23 mouse cellular contexts compared by ENCODE assay signal in genomic region chr3:95630856-95631255, GRCm38 (mm10). TPM values are rescaled to one million over a fixed set of nuclear protein-coding genes. Genes with fewer than 3 reads are reported as not detected.
"Had no signal": no experiment of that assay in that cellular context is flagged by ENCODE, and none has a peak within 500 bp of the region (broad histone marks: within the 10 kb centered on the region; RNA-seq: fewer than 3 reads in every experiment).

No protein-coding gene starts in this region.

- H3K4me2 ChIP-seq: heart, embryonic 11.5 days; hindbrain, embryonic 13.5 days; hindbrain, embryonic 15.5 days; kidney, embryonic 15.5 days; limb, embryonic 13.5 days; limb, embryonic 15.5 days had no signal

- H3K4me3 ChIP-seq: heart, adult 2 months; hindbrain, embryonic 13.5 days; hindbrain, embryonic 15.5 days; kidney, embryonic 15.5 days; limb, embryonic 13.5 days; limb, embryonic 15.5 days had no signal

- H3K27me3 ChIP-seq: hindbrain, embryonic 13.5 days; hindbrain, embryonic 15.5 days; kidney, embryonic 15.5 days; limb, embryonic 13.5 days; limb, embryonic 15.5 days had no signal

- H3K9ac ChIP-seq: hindbrain, embryonic 13.5 days; hindbrain, embryonic 15.5 days; kidney, embryonic 15.5 days; limb, embryonic 13.5 days; limb, embryonic 15.5 days had no signal

- H3K9me3 ChIP-seq: hindbrain, embryonic 13.5 days; hindbrain, embryonic 15.5 days; kidney, embryonic 15.5 days; limb, embryonic 13.5 days; limb, embryonic 15.5 days had no signal

- ATAC-seq: forebrain, embryonic 16.5 days; hindbrain, postnatal 0 days; intestine, embryonic 16.5 days had no signal

- DNase-seq: gastrocnemius, postnatal 10 days; gastrocnemius, postnatal 25 days; heart, adult 2 months; heart, postnatal 10 days; kidney, adult 11 months; kidney, adult 2 months; kidney, adult 9 months; kidney, postnatal 14 days; kidney, postnatal 36 days; layer of hippocampus, adult 9-11 months; layer of hippocampus, postnatal 36 days; left cerebral cortex, postnatal 4 days had no signal

- H3K27ac ChIP-seq: heart, adult 2 months; hindbrain, embryonic 13.5 days; hindbrain, embryonic 15.5 days; hindbrain, postnatal 0 days; kidney, embryonic 15.5 days; kidney, postnatal 0 days; limb, embryonic 13.5 days; limb, embryonic 15.5 days had no signal

- H3K4me1 ChIP-seq: limb, embryonic 15.5 days had no signal

RNA-seq across cellular contexts. Expression of gene Adamtsl4, which starts 56.9 kb away (rescaled TPM):
- total RNA-seq: hematopoietic stem cell, adult 5-6 weeks had no signal
